Mouse (Mus musculus) thymus, adult 18-20 months (tissue): ENCODE measurements around the gene Hnrnpab.

Experiments used
- DNase-seq, 2 experiments: peaks; one replicate each; pipeline ENCODE4 v3.0.0; 2022; ENCODE audit warnings: mixed read lengths in 2 of 2

The Hnrnpab gene

GRCm38 (mm10) chr11:51555066-51555465 is 51.6 kb downstream of the Hnrnpab start:
- DNase-seq: no peak

- DNase-seq: no peak
Observed at GRCm38 (mm10) chr11:51554590-51554989, 52.1 kb downstream of the Hnrnpab start.

- no peak for DNase-seq
Observed at GRCm38 (mm10) chr11:51552091-51552490, 54.6 kb downstream of the Hnrnpab start.

DNA sequence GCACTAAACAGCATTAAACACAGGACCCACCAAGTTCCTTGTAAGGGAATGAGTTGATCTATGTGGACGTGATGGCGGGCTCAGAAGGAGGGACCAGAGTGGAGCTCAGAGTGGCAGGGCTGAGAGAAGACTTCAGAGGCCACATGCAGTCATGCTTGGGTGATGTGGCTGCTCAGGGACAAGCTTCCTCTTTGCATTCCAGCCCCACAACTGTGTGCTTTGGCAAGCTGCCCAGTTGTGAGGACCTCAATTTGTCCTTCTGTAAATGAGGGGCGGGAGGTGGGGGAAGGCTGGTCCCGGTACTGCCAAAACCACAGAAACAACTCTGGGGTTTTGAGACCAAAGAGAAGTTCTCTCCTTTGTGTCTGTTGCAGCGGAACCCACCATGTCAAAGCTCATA is 55.4 kb downstream of the Hnrnpab start:
- no peak for DNase-seq
